Mouse (Mus musculus) effector memory CD4-positive, alpha-beta T cell, adult 7 months (primary cell): ENCODE results near the gene Tox2. TPM values are rescaled to one million over a fixed set of nuclear protein-coding genes. Genes with fewer than 3 reads are reported as not detected.

Experiments used
- polyA plus RNA-seq: library from polyadenylated mRNA; unstranded; fragments of 100-300 nt; shearing (Covaris generic); gene quantifications from one replicate; pipeline ENCODE4 v1.2.1, GENCODE M21; 2017

Gene Tox2
- 9.3 TPM for polyA plus RNA-seq

DNA sequence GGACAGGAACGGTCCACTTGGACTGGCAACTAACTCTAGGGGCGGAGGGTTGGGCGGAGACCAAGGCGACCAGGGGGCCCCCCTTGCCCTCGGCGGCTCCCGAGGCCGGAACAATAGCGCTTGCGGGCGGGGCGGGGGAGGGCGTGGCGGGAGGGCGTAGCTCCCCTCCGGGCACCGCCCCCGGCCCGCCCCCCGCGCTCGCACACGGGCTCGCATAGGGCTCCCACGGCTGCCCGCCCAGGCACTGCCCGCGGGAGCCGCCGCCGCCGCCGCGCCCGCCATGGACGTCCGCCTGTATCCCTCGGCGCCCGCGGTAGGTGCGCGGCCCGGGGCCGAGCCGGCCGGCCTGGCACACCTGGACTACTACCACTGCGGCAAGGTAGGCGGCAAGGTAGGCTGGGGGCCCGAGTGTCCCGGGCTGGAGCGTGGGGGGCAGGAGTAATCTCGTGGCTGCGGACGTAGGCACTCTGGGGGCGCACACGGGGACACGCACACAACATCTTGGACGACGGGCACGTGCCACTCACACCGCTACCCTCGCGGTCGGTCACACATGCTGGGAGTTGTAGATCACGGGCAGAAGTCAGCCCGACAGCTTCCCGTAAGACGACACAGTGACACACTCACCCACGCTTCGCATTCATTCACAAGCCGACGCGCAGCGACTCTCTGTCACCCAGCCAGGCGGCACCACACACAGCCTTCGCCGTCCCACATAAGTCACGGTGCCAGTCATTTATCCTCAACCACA lies at the start of gene Tox2:
Tox2 (plus strand) TSS at position 242 of the 751 bp plus-strand sequence.

Other genes starting within 250 kb of the Tox2 start
- 0.33 TPM for gene Sgk2, start 215.8 kb upstream of the Tox2 start, polyA plus RNA-seq
- 31.1 TPM for gene Ift52, start 185.8 kb upstream of the Tox2 start, polyA plus RNA-seq
- gene Mybl2, start 148.4 kb upstream of the Tox2 start, polyA plus RNA-seq: 3.9 TPM
- gene Gtsf1l, start 115.3 kb upstream of the Tox2 start, polyA plus RNA-seq: not detected
- gene Jph2, start 194.9 kb downstream of the Tox2 start, polyA plus RNA-seq: not detected
- gene Oser1, start 221.6 kb downstream of the Tox2 start, polyA plus RNA-seq: 216 TPM
- gene Gdap1l1, start 235.4 kb downstream of the Tox2 start, polyA plus RNA-seq: not detected